Comparison of ENCODE assay signal across 9 mouse cellular contexts in the genomic region with DNA sequence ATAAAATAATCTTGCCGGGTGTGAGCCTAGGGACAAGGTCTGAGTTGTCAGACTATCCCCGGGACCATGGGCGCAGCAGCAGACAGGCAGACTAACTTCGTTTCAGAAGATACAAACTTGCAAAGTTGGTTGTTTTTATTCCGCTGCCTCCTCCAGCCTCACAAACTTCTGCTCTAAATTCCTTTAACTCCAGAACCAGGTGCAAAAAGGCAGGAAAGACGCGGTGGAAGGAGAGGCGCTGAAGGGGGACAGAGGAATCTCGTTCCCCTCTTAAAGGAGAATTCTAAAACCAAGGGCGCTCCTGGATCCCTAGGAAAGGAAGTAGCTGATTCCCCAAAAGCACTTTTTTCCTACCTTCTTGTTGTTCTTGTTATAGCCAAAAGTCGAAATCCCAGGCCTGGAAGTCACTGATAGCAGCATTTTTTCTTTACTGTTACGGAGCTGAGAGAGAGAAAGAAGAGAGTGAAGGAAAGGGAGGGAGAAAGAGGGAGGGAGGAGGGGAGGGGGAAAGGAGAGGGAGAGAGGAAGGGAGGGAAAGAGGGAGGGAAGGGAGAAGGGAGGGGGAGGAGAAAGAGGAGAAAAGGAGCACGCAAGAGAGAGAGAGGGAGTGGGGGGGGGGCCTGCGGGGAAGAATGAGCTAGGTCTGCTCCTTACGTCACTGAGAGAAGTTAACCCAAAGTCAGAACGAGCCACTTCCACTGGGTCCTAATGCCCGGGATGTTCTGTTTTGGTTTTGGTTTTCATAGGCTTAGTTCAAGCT. TPM values are rescaled to one million over a fixed set of nuclear protein-coding genes. Genes with fewer than 3 reads are reported as not detected.
A peak's percentile ranks its signal among the peaks of the same experiment; 100 is the strongest.
DNase-seq lines count a peak whose midpoint lies in the region; ATAC-seq lines count a peak whose summit lies in the region.
"Had no signal": no experiment of that assay in that cellular context is flagged by ENCODE, and none has a peak within 500 bp of the region (broad histone marks: within the 10 kb centered on the region; RNA-seq: fewer than 3 reads in every experiment).

No protein-coding gene starts in this region.

- H3K36me3 ChIP-seq in embryonic facial prominence, embryonic 11.5 days (replicated peaks; ENCODE audit: control insufficient read depth, insufficient read depth, low read depth, low read length) = no peaks in the 10 kb centered on the region
- no peaks in the 10 kb centered on the region for H3K36me3 ChIP-seq in limb, embryonic 13.5 days
- H3K36me3 ChIP-seq in midbrain, embryonic 13.5 days = no peaks in the 10 kb centered on the region

- peak; percentile 90 for DNase-seq in 416B (ENCODE audit: low read depth)
- DNase-seq in adrenal gland, adult 8-10 months = peak; percentile 44
- peak; percentile 97 for DNase-seq in embryonic facial prominence, embryonic 11.5 days (ENCODE audit: low spot score)
- peak; percentile 88 for DNase-seq in heart, adult 8-10 months (ENCODE audit: low spot score)
- DNase-seq in kidney, adult 18-20 months = peak; percentile 69
- peak; percentile 26 to 47 for DNase-seq in spleen, adult 18-20 months

- peak overlapping the region; percentile 54 for H3K4me2 ChIP-seq in embryonic facial prominence, embryonic 11.5 days (ENCODE audit: low read depth, low read length)
- H3K4me2 ChIP-seq in limb, embryonic 13.5 days (replicated peaks) = peak overlapping the region; percentile 85
- H3K4me2 ChIP-seq in midbrain, embryonic 13.5 days (replicated peaks) = peak overlapping the region; percentile 76

- peak overlapping the region; percentile 54 for H3K9ac ChIP-seq in embryonic facial prominence, embryonic 11.5 days (replicated peaks; ENCODE audit: low read length)
- H3K9ac ChIP-seq in limb, embryonic 13.5 days = peak overlapping the region; percentile 76
- peak overlapping the region; percentile 63 for H3K9ac ChIP-seq in midbrain, embryonic 13.5 days (replicated peaks)

- no peaks in the 10 kb centered on the region for H3K27me3 ChIP-seq in embryonic facial prominence, embryonic 11.5 days (ENCODE audit: control insufficient read depth, insufficient read depth, low read length)
- H3K27me3 ChIP-seq in limb, embryonic 13.5 days = no peaks in the 10 kb centered on the region
- H3K27me3 ChIP-seq in midbrain, embryonic 13.5 days = no peaks in the 10 kb centered on the region

- peak overlapping the region; percentile 47 for H3K4me3 ChIP-seq in embryonic facial prominence, embryonic 11.5 days (ENCODE audit: low read depth, low read length)
- peak overlapping the region; percentile 64 for H3K4me3 ChIP-seq in limb, embryonic 13.5 days
- peak overlapping the region; percentile 54 for H3K4me3 ChIP-seq in midbrain, embryonic 13.5 days (replicated peaks)

- 0% methylated on average over 17 of the region's 17 CpGs for WGBS in embryonic facial prominence, embryonic 11.5 days
- WGBS in limb, embryonic 13.5 days = under 1% methylated on average over 17 of the region's 17 CpGs
- under 1% methylated on average over 17 of the region's 17 CpGs for WGBS in midbrain, embryonic 13.5 days

- H3K4me1 ChIP-seq in embryonic facial prominence, embryonic 11.5 days (ENCODE audit: control insufficient read depth, insufficient read depth, low read length) = peaks cover 3% of the 10 kb centered on the region; the same call in 1 of the 2 replicates
- peaks cover 36% of the 10 kb centered on the region for H3K4me1 ChIP-seq in limb, embryonic 13.5 days
- H3K4me1 ChIP-seq in midbrain, embryonic 13.5 days (replicated peaks) = peaks cover 21% of the 10 kb centered on the region

- peak; percentile 79 for ATAC-seq in embryonic facial prominence, embryonic 11.5 days (replicated peaks; ENCODE audit: insufficient number of reproducible peaks, low FRiP score, low TSS enrichment, low read depth)
- ATAC-seq in limb, embryonic 13.5 days (ENCODE audit: low FRiP score, low read depth) = peak; percentile 91
- ATAC-seq in midbrain, embryonic 13.5 days = peak; percentile 83

- H3K27ac ChIP-seq in embryonic facial prominence, embryonic 11.5 days (replicated peaks; ENCODE audit: low read depth, low read length) = peak overlapping the region; percentile 20
- H3K27ac ChIP-seq in limb, embryonic 13.5 days = peak overlapping the region; percentile 94
- H3K27ac ChIP-seq in midbrain, embryonic 13.5 days = peak overlapping the region; percentile 51; the same call in 1 of the 2 replicates

- H3K9me3 ChIP-seq in embryonic facial prominence, embryonic 11.5 days (replicated peaks; ENCODE audit: control insufficient read depth, low read length) = no peaks in the 10 kb centered on the region
- H3K9me3 ChIP-seq in limb, embryonic 13.5 days = no peaks in the 10 kb centered on the region
- no peaks in the 10 kb centered on the region for H3K9me3 ChIP-seq in midbrain, embryonic 13.5 days

RNA-seq across cellular contexts. Expression of a gene that starts 3.9 kb away (rescaled TPM):
- total RNA-seq in adrenal gland, adult 8-10 months (2022) = 100 to 1,000 TPM in 2 of 4 experiments, 10 to 100 TPM in 2; 83.6 to 110 (median 99.3) TPM
- 24.5 and 24.6 TPM in 2 replicates for polyA plus RNA-seq in embryonic facial prominence, embryonic 11.5 days (2014; fragmentation: Nextera tagmentation; extraction: Ambion mirVana)
- 100 to 1,000 TPM in 3 of 4 experiments, 10 to 100 TPM in 1; 90.8 to 107 (median 104) TPM for total RNA-seq in heart, adult 8-10 months (2022)
- 39.0 and 40.6 TPM in 2 replicates for polyA plus RNA-seq in limb, embryonic 13.5 days (2015; fragmentation: Nextera tagmentation; extraction: Ambion mirVana)
- 9.8 and 10.9 TPM in 2 replicates for polyA plus RNA-seq in midbrain, embryonic 13.5 days (2015; fragmentation: Nextera tagmentation; extraction: Ambion mirVana)

RNA-seq across cellular contexts. Expression of a gene that starts 18.1 kb away (rescaled TPM):
- total RNA-seq in adrenal gland, adult 8-10 months (2022) = 1 to 10 TPM; 2.5 to 4.2 (median 3.5) TPM
- 0.76 and 1.2 TPM in 2 replicates for polyA plus RNA-seq in embryonic facial prominence, embryonic 11.5 days (2014; fragmentation: Nextera tagmentation; extraction: Ambion mirVana)
- under 1 TPM; 0.38 to 0.60 (median 0.47) TPM for total RNA-seq in heart, adult 8-10 months (2022)
- 1.8 and 2.5 TPM in 2 replicates for polyA plus RNA-seq in limb, embryonic 13.5 days (2015; fragmentation: Nextera tagmentation; extraction: Ambion mirVana)
- 1.1 and 1.4 TPM in 2 replicates for polyA plus RNA-seq in midbrain, embryonic 13.5 days (2015; fragmentation: Nextera tagmentation; extraction: Ambion mirVana)

RNA-seq across cellular contexts. Expression of a gene that starts 35.4 kb away (rescaled TPM):
- 10 to 100 TPM; 15.3 to 17.3 (median 16.9) TPM for total RNA-seq in adrenal gland, adult 8-10 months (2022)
- 30.7 and 33.7 TPM in 2 replicates for polyA plus RNA-seq in embryonic facial prominence, embryonic 11.5 days (2014; fragmentation: Nextera tagmentation; extraction: Ambion mirVana)
- total RNA-seq in heart, adult 8-10 months (2022) = 10 to 100 TPM; 35.8 to 38.4 (median 37.6) TPM
- polyA plus RNA-seq in limb, embryonic 13.5 days (2015; fragmentation: Nextera tagmentation; extraction: Ambion mirVana) = 34.5 and 35.2 TPM in 2 replicates
- 19.6 and 21.2 TPM in 2 replicates for polyA plus RNA-seq in midbrain, embryonic 13.5 days (2015; fragmentation: Nextera tagmentation; extraction: Ambion mirVana)

RNA-seq across cellular contexts. Expression of a gene that starts 49.5 kb away (rescaled TPM):
- not detected for total RNA-seq in adrenal gland, adult 8-10 months (2022)
- 0.45 TPM in 1 of 2 replicates, not detected in the other for polyA plus RNA-seq in embryonic facial prominence, embryonic 11.5 days (2014; fragmentation: Nextera tagmentation; extraction: Ambion mirVana)
- total RNA-seq in heart, adult 8-10 months (2022) = not detected
- 0.45 and 0.57 TPM in 2 replicates for polyA plus RNA-seq in limb, embryonic 13.5 days (2015; fragmentation: Nextera tagmentation; extraction: Ambion mirVana)
- 0.16 and 0.32 TPM in 2 replicates for polyA plus RNA-seq in midbrain, embryonic 13.5 days (2015; fragmentation: Nextera tagmentation; extraction: Ambion mirVana)
- total RNA-seq: adrenal gland, postnatal 4 days had no signal

RNA-seq across cellular contexts. Expression of a gene that starts 55.7 kb away (rescaled TPM):
- total RNA-seq in adrenal gland, adult 8-10 months (2022) = 10 to 100 TPM in 2 of 4 experiments, 1 to 10 TPM in 2; 8.0 to 14.4 (median 11.1) TPM
- polyA plus RNA-seq in embryonic facial prominence, embryonic 11.5 days (2014; fragmentation: Nextera tagmentation; extraction: Ambion mirVana) = 64.2 and 66.6 TPM in 2 replicates
- 1 to 10 TPM; 6.0 to 8.5 (median 7.7) TPM for total RNA-seq in heart, adult 8-10 months (2022)
- polyA plus RNA-seq in limb, embryonic 13.5 days (2015; fragmentation: Nextera tagmentation; extraction: Ambion mirVana) = 75.7 and 76.4 TPM in 2 replicates
- 27.7 and 28.6 TPM in 2 replicates for polyA plus RNA-seq in midbrain, embryonic 13.5 days (2015; fragmentation: Nextera tagmentation; extraction: Ambion mirVana)

Comparison
In these comparisons a context has a peak if more than half of its experiments do, and no peak if none do; other contexts are left out.
1. Peak in every context shown above with its lines: DNase-seq, ATAC-seq, H3K4me3 ChIP-seq and H3K27ac ChIP-seq.
2. DNase-seq: peak in every context shown above with its lines; median percentile 97 in embryonic facial prominence, embryonic 11.5 days; 90 in 416B; 88 in heart, adult 8-10 months; 69 in kidney, adult 18-20 months; 44 in adrenal gland, adult 8-10 months; 36 in spleen, adult 18-20 months.
3. H3K27ac ChIP-seq: peak in every context shown above with its lines; median percentile 94 in limb, embryonic 13.5 days; 51 in midbrain, embryonic 13.5 days; 20 in embryonic facial prominence, embryonic 11.5 days.